In genomic region chr10:7629092-7629491, GRCm38 (mm10) we compare ENCODE assay signal across 13 mouse cellular contexts.
"Had no signal": no experiment of that assay in that cellular context is flagged by ENCODE, and none has a peak within 500 bp of the region (broad histone marks: within the 10 kb centered on the region; RNA-seq: fewer than 3 reads in every experiment).

No protein-coding gene starts in this region.

- H3K4me3 ChIP-seq: limb, embryonic 15.5 days; liver, embryonic 12.5 days; megakaryocyte, embryonic 14.5 days; midbrain, embryonic 12.5 days had no signal

- H3K9me3 ChIP-seq: limb, embryonic 15.5 days; liver, embryonic 12.5 days; megakaryocyte, embryonic 14.5 days; midbrain, embryonic 12.5 days had no signal

- H3K27ac ChIP-seq: kidney, postnatal 0 days; limb, embryonic 15.5 days; liver, embryonic 12.5 days; midbrain, embryonic 12.5 days had no signal

- ATAC-seq: liver, embryonic 12.5 days had no signal

- H3K4me2 ChIP-seq: limb, embryonic 15.5 days; liver, embryonic 12.5 days; lung, embryonic 14.5 days; midbrain, embryonic 12.5 days had no signal

- H3K27me3 ChIP-seq: limb, embryonic 15.5 days; liver, embryonic 12.5 days; megakaryocyte, embryonic 14.5 days; midbrain, embryonic 12.5 days had no signal

- H3K4me1 ChIP-seq: limb, embryonic 15.5 days; liver, embryonic 12.5 days; megakaryocyte, embryonic 14.5 days; midbrain, embryonic 12.5 days had no signal

- H3K9ac ChIP-seq: limb, embryonic 15.5 days; liver, embryonic 12.5 days; lung, embryonic 14.5 days; midbrain, embryonic 12.5 days had no signal

- DNase-seq: kidney, postnatal 36 days; layer of hippocampus, adult 9-11 months; layer of hippocampus, postnatal 36 days; lung, embryonic 14.5 days; lung, postnatal 10 days; lung, postnatal 4 days; right cerebral cortex, postnatal 14 days; thymus, postnatal 4 days had no signal
